Mouse (Mus musculus): ENCODE results near the gene Oxt.

Oxt gene

DNA sequence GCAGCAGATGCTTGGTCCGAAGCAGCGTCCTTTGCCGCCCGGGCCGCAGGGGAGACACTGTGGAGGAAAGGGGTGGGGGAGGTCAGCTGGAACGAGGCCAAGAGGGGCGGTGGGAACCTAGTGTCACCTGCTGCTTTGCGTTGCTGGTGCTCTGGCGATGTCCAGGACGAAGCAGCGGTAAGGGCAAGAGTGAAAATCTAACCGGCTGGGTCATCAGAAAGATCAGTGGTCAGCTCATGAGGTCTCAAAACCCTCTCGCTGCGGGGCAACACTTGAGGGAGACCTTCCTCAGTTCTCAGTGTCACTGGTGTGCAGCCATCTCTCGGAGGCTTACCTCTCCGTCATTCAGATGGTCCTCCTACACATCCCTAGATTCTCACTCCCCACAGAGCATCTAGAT is 5.2 kb downstream of the Oxt start:
- DNase-seq = no peak

- no peak for DNase-seq
These were observed 6.6 kb downstream of the Oxt start, which contains the start of gene Avp for GRCm38 (mm10) chr2:130582552-130582951. Avp (minus strand) TSS chr2:130582554.

- no peak for DNase-seq
These were observed 8.1 kb downstream of the Oxt start for GRCm38 (mm10) chr2:130583902-130584560.

DNA sequence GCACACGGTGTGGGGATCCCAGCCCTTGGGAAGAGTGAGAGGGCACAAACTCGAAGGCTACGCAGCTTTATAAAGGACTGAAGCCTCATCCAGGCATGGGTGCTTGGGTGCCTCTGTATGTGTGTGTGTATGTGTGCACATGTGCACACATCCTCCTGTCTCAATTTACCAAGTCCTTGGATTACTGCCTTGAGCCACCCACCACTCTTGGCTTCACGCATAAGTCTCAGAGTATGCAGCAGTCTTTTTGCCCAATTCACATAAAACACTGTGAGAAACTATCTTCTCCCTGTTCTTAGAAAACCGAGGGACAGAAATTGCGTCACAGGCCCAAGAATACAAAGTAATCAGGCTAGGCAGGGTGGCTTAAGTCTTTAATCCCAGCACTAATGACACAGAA is 10.0 kb downstream of the Oxt start:
- peak; percentile 42 for DNase-seq

DNA sequence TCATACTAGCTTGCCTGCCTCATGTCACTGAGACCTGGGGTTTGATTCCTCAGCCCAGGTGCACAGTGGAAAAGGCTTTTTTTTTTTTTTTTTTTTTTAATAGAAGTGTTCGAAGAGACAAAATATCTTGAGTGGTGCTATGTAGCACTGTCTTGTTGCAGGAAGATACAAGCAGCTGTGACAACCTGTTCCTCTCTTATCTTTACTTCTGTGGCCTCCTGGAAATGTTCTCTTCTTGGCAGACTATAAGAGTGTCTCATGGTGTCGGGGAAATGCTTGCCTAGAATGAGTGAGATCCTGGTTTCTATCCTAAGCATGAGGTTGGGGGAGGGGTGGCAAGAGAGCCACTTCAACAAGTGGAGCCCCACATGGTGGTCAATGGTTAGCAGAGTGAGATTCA is 12.4 kb downstream of the Oxt start:
- DNase-seq = no peak

GRCm38 (mm10) chr2:130589157-130589556 is 13.2 kb downstream of the Oxt start:
- DNase-seq = no peak

DNA sequence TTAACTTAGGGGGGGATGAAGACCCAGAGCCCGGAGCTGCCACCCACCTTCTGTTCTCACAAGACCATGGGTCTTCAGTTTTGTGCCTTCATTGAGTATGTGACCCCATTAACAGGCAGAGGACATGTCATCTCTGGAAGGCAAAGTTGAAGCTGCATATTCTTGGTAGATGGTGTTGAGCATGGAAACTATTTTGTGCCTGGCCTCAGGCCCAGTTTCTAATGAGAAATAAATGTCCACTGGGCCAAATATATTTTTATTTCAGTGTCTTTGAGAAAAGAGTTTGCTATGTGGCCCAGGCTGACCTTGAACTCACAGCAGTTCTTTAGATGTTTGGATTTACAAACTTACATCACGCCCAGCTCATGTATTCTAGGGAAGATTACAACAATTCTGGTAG is 13.8 kb downstream of the Oxt start:
- DNase-seq = no peak

GRCm38 (mm10) chr2:130591016-130591415 is 15.0 kb downstream of the Oxt start:
- no peak for DNase-seq

- no peak for DNase-seq
These were observed 19.6 kb downstream of the Oxt start for GRCm38 (mm10) chr2:130595596-130595995.

DNA sequence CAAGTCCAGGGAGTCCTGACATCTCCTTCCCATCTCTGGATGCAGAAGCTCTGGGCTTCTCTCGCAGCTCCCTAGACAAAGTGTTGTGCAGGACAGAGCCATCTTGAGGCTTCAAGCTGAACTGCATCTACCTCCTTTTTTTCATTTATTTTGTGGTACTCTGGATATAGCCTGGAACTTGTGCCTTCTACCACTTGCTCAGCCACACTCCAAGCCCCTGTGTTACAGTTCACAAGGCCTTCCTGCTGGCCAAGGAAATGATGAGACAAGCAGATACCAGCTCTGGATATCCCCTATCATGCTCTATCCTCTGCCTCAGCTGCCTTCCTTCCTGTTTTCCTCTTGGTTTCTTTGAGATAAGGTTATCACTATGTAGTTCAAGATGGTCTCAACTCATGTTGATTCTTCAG is 21.6 kb downstream of the Oxt start:
- peak; percentile 48 for DNase-seq

DNA sequence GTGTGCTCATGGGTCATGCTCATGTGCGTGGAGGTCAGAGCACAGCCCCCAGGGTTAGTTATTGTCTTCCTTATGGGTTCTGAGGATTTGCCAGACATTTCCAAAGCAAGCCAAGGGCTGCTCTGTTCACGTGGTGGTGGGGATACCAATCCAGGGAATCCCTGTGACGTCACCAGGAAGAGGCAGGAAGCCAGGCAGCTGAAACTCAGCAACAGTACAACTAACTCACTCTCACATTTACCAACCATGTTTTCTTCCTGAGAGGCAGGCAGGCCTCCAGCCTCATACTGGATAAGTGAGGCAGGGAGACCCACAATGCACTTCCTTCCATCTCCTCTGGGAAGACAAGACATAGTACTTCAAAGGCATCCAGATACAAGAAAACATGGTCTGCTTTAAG is 22.4 kb downstream of the Oxt start:
- DNase-seq = no peak

- DNase-seq = no peak
These were observed 26.2 kb downstream of the Oxt start for GRCm38 (mm10) chr2:130602195-130602594.

GRCm38 (mm10) chr2:130613091-130613490 is 37.1 kb downstream of the Oxt start:
- no peak for DNase-seq

GRCm38 (mm10) chr2:130618972-130619371 is 43.0 kb downstream of the Oxt start:
- no peak for DNase-seq
